Mouse (Mus musculus): ENCODE results near the gene Taf1c.

DNA sequence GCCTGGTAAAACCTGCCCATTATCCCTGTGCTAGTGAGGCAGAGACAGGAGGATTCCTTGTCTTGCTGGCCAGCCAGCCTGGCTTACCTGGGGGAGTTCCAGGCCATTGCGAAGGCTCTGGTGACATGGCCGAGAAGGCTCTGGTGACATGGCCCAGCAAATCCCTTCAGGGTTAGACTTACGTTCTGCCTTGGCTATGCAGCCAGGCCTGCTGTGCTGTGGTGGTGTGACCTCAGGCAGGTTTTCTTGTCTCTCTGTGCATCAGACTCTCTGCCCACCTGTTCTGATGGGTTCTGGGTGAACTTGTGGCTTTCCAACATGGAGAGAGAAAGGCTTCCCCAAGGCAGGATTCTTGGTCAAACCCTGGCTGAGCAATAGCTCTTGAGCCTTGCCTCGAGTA, 32.4 kb upstream of the Taf1c start:
- TF ChIP-seq GATA1 (IDR thresholded peaks at IDR 0.05; ENCODE audit: low read length) (no peak), TAL1 (IDR thresholded peaks at IDR 0.05; ENCODE audit: low read length) (no peak)

All from erythroblast, embryonic 14.5 days (primary cell).